Mouse (Mus musculus) cortical plate, adult 2 months (tissue): ENCODE data around the gene Ccdc130.

ENCODE experiments used
- CTCF ChIP-seq: fragments of 200-500 bp; IDR thresholded peaks from 2 replicates; pipeline ENCODE4 v1.5.1; 2011; ENCODE audit warnings: mild to moderate bottlenecking, control low read depth, low read length; ENCODE audit not compliant: insufficient read depth; ENCODE audit errors: extremely low read depth
- POLR2A ChIP-seq: fragments of 200-500 bp; IDR thresholded peaks from 2 replicates; pipeline ENCODE4 v1.6.1; 2011; ENCODE audit warnings: mild to moderate bottlenecking, low read length, control low read depth; ENCODE audit not compliant: insufficient read depth; ENCODE audit errors: extremely low read depth

- no peak for TF ChIP-seq POLR2A
- TF ChIP-seq CTCF, result no peak
Observed at GRCm38 (mm10) chr8:84211202-84211601, 59.0 kb downstream of the Ccdc130 start.
